Mouse (Mus musculus) heart, adult 2 months (tissue): ENCODE measurements around the gene Ddx17. TPM values are rescaled to one million over a fixed set of nuclear protein-coding genes. Genes with fewer than 3 reads are reported as not detected.

Experiments used
- DNase-seq, 2 experiments: peaks; one replicate each; pipeline ENCODE4 v3.0.0; 2021
- H3K27ac ChIP-seq: fragments of 200-600 bp; 2 replicates; pipeline ENCODE4 v1.8.1; 2022
- H3K27me3 ChIP-seq: fragments of 200-500 bp; 2 replicates; pipeline ENCODE4 v1.6.1; 2012; ENCODE audit warnings: mild to moderate bottlenecking, low read length, inconsistent platforms, mixed read lengths; ENCODE audit not compliant: control insufficient read depth, insufficient read depth
- H3K36me3 ChIP-seq: fragments of 200-500 bp; 2 replicates; pipeline ENCODE4 v1.6.1; 2012; ENCODE audit warnings: low read length, inconsistent platforms; ENCODE audit not compliant: control insufficient read depth, insufficient read depth
- H3K4me1 ChIP-seq: fragments of 200-500 bp; 2 replicates; pipeline ENCODE4 v1.6.1; 2011; ENCODE audit warnings: low read length; ENCODE audit not compliant: control insufficient read depth, insufficient read depth
- H3K4me3 ChIP-seq: fragments of 200-600 bp; 2 replicates; pipeline ENCODE4 v1.8.1; 2022
- H3K79me2 ChIP-seq: fragments of 200-500 bp; replicated peaks from 2 replicates; pipeline ENCODE4 v1.6.1; 2012; ENCODE audit warnings: mild to moderate bottlenecking, inconsistent platforms, low read length, moderate library complexity, mixed read lengths; ENCODE audit not compliant: control insufficient read depth, insufficient read depth
- H3K9ac ChIP-seq: fragments of 200-500 bp; 2 replicates; pipeline ENCODE4 v1.6.1; 2012; ENCODE audit warnings: low read depth, mild to moderate bottlenecking, control low read depth, inconsistent platforms, low read length, mixed read lengths
- CTCF ChIP-seq: fragments of 200-600 bp; IDR thresholded peaks from 2 replicates; pipeline ENCODE4 v1.8.1; 2022; ENCODE audit warnings: antibody characterized with exemption, mild to moderate bottlenecking, moderate library complexity
- EP300 ChIP-seq: fragments of 200-500 bp; IDR thresholded peaks from 2 replicates; pipeline ENCODE4 v1.6.1; 2011; ENCODE audit warnings: low read depth, low read length, control low read depth; ENCODE audit not compliant: insufficient read depth
- POLR2A ChIP-seq: fragments of 200-500 bp; IDR thresholded peaks from 2 replicates; pipeline ENCODE4 v1.6.1; 2011; ENCODE audit warnings: mild to moderate bottlenecking, low read depth, low read length, control low read depth; ENCODE audit not compliant: insufficient read depth
- whole genome bisulfite sequencing: fragments of 180-500 bp; shearing (Covaris S2); methylation state at CpG from one replicate; pipeline ENCODE4 v1.1.7; 2018; 5-methylcytosine and 5-hydroxymethylcytosine counted together
- intact Hi-C: fragments of 180-260 bp; cut with DNase I; formaldehyde crosslinking; loops from one replicate; pipeline ENCODE4 v1.15.1; 2025
- polyA plus RNA-seq: library from polyadenylated mRNA; depleted of rRNA; stranded (reverse); fragments of >200 nt; gene quantifications from 2 replicates; pipeline ENCODE4 v1.2.3, GENCODE M21; 2012
- total RNA-seq, 2 experiments: library from RNA; stranded (reverse); gene quantifications; 2 replicates each; pipeline ENCODE4 v1.2.3; 2021

Gene Ddx17
- total and polyA plus RNA-seq, 3 experiments: 77.6 to 122 (median 95.1) TPM

DNA sequence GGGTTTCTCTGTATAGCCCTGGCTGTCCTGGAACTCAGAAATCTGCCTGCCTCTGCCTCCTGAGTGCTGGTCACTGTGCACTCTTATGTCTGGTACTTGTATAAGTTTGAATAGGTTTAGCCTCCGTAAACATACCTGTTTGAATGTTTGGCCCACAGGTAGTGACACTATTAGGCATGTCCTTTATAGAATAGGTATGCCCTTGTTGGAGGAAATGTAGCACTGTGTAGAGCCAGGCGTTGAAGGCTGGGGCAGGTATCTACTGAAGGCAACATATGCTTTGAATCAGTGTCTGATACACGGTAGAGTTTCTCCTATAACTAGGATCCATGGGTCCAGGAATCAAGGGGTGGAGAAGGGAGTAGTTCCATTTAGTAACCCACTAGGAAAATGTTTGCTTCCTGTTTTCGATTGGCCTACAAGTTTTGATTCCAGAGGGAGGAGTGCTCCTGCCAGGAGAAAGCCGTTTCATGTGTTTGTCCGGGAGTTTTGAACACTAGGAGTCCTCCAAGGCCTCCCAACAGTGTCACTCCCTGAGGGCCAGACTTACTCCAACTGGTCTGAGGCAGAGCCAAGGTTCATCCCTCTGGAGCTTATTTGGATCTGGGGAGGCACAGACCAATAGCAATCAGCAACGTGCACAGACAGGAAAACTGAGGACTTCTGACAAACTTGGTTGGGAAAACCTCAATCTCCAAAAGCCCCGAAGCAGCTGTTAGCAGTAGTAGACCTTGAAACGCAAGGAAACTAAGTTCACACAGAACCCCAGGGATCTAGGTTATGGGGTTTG lies 20.4 kb downstream of the Ddx17 start:
- H3K36me3 ChIP-seq: peaks cover 25% of the 10 kb centered on the region
- peak; percentile 57 to 70 for DNase-seq
- TF ChIP-seq POLR2A (peak; percentile 4; the same call in 1 of the 2 replicates), CTCF (no peak), EP300 (no peak)
- H3K4me1 ChIP-seq: peaks cover 4% of the 10 kb centered on the region
- H3K9ac ChIP-seq: no peak overlapping the region
- H3K79me2 ChIP-seq: no peaks in the 10 kb centered on the region
- no peaks in the 10 kb centered on the region for H3K27me3 ChIP-seq
- H3K27ac ChIP-seq: no peak overlapping the region
- intact Hi-C loops: no loop called here
- no peak overlapping the region for H3K4me3 ChIP-seq
- 46% methylated on average over 9 of the region's 9 CpGs for WGBS

- H3K36me3 ChIP-seq: peaks cover 25% of the 10 kb centered on the region
- WGBS: 80% methylated on average over 5 of the region's 5 CpGs
- no peak for DNase-seq
- intact Hi-C loops: no loop called here
- H3K9ac ChIP-seq: no peak overlapping the region
- no peak overlapping the region for H3K4me3 ChIP-seq
- H3K4me1 ChIP-seq: peaks cover 4% of the 10 kb centered on the region
- H3K79me2 ChIP-seq: no peaks in the 10 kb centered on the region
- H3K27me3 ChIP-seq: no peaks in the 10 kb centered on the region
- TF ChIP-seq POLR2A (no peak), CTCF (no peak), EP300 (no peak)
- no peak overlapping the region for H3K27ac ChIP-seq
Observed at GRCm38 (mm10) chr15:79525564-79525963, 21.0 kb downstream of the Ddx17 start.

DNA sequence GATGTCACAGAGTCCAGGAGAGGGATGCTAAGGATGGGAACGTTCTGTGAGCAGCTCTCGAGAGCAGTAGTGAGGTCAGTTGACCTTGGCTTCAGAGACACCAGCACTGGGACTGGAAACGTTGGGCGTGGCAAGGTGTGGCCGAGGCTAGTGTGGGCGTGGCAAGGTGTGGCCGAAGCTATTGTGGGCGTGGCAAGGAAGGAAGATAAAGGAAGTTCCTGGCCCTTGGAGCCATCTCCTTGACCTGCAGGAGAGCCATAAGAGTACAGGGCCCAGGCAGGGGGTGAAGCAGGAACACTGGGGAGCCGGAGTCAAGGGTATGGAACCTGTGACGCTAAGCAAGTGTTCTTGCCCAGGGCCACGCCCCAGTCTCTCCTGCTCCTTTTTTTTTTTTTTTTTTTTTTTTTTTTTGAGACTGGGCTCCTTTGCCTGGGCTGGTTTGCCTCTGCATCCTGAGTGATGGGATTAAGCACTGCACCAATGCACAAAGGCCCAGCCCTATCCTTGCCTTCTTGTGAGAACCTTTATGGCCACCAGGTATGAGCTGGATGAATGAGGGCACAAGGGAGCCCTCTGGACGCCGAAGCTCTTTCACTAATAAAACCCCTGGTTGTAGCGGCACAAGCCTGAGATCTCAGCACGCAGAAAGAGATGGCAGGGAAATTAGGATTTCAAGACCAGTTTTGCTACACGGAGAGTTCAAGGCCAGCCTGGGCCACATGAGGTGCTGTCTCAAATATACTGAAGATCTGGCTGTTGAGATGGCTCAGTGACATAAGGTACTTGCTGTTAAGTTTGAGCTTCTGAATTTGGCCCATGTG lies 26.9 kb downstream of the Ddx17 start:
- no peak overlapping the region for H3K4me3 ChIP-seq
- H3K9ac ChIP-seq: no peak overlapping the region
- intact Hi-C loops: no loop called here
- H3K79me2 ChIP-seq: no peaks in the 10 kb centered on the region
- 64% methylated on average over 16 of the region's 16 CpGs for WGBS
- H3K27me3 ChIP-seq: no peaks in the 10 kb centered on the region
- TF ChIP-seq POLR2A: no peak
- H3K4me1 ChIP-seq: peaks cover 5% of the 10 kb centered on the region
- no peak overlapping the region for H3K27ac ChIP-seq
- no peaks in the 10 kb centered on the region for H3K36me3 ChIP-seq
- DNase-seq: no peak

DNA sequence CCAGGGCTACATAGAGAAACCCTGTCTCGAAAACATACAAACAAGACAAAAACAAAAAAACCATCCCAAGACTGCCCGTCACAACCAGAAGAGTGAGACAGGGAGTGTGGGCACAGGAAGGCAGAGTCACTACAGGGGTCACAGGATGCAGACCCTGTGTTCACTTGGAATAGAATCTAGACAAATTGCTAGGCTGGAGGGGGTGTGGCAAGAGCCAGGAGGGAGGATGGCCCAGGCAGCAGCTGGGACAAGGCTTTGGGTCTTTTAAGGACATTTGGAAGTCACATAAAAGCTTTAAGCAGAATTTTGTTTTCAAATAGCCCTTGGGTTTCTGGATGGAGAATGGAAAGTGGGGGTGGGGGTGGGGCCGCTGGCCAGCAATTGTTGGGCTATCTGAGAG lies 28.0 kb downstream of the Ddx17 start:
- intact Hi-C loops: no loop called here
- Histone ChIP-seq H3K27me3 (no peaks in the 10 kb centered on the region), H3K9ac (no peak overlapping the region), H3K79me2 (no peaks in the 10 kb centered on the region), H3K4me3 (no peak overlapping the region), H3K27ac (no peak overlapping the region), H3K36me3 (no peaks in the 10 kb centered on the region), H3K4me1 (peaks cover 5% of the 10 kb centered on the region)
- WGBS: 72% methylated on average over 3 of the region's 3 CpGs
- TF ChIP-seq EP300 (no peak), CTCF (no peak), POLR2A (no peak)
- DNase-seq: no peak

DNA sequence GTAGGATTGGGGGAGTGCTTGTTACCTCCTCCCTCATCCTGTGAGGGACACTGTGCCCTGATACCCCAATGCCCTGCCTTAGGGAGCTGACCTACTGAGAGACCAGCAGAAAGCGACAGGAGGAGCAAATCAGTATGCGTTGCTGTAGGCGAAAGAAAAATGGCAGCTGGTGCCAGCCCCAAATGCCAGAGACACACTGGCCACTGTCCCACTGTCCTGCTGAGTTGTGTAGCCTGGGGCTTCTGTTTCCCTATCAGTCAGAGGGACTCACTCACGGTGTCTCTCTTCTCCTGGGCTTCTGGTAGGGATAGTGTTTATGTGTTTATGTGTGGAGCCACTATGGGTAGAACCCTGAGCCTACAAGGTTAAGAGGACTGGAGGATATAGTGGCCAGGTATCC lies 28.8 kb downstream of the Ddx17 start:
- H3K4me3 ChIP-seq: no peak overlapping the region
- H3K27me3 ChIP-seq: no peaks in the 10 kb centered on the region
- no peak overlapping the region for H3K27ac ChIP-seq
- H3K9ac ChIP-seq: peak overlapping the region; percentile 17; the same call in 1 of the 2 replicates
- H3K4me1 ChIP-seq: peaks cover 5% of the 10 kb centered on the region
- 71% methylated on average over 4 of the region's 4 CpGs for WGBS
- TF ChIP-seq EP300: no peak
- no peak for TF ChIP-seq POLR2A
- no peak for TF ChIP-seq CTCF
- no peaks in the 10 kb centered on the region for H3K36me3 ChIP-seq
- DNase-seq: no peak
- intact Hi-C loops: loop anchor here (2.0 kb wide), 1 partner anchor 29 kb away; the partner anchor contains the start of gene Ddx17
- no peaks in the 10 kb centered on the region for H3K79me2 ChIP-seq
